29 mouse cellular contexts compared by ENCODE assay signal in genomic region chr4:132968105-132968938, GRCm38 (mm10). TPM values are rescaled to one million over a fixed set of nuclear protein-coding genes. Genes with fewer than 3 reads are reported as not detected.
A peak's percentile ranks its signal among the peaks of the same experiment; 100 is the strongest.
DNase-seq lines count a peak whose midpoint lies in the region; ATAC-seq and TF ChIP-seq lines count a peak whose summit lies in the region.
"Had no signal": no experiment of that assay in that cellular context is flagged by ENCODE, and none has a peak within 500 bp of the region (broad histone marks: within the 10 kb centered on the region; RNA-seq: fewer than 3 reads in every experiment).

No protein-coding gene starts in this region.

- TF ChIP-seq CTCF in E14TG2a.4 (conservative IDR thresholded peaks at IDR 0.05; ENCODE audit: low read length): no peak
- no peak for TF ChIP-seq CTCF in brain, embryonic 14.5 days (IDR thresholded peaks at IDR 0.05; ENCODE audit: borderline replicate concordance, extremely low read depth, insufficient read depth, insufficient read length)
- TF ChIP-seq CTCF in stomach, postnatal 0 days (IDR thresholded peaks at IDR 0.05; ENCODE audit: low read depth): no peak

- no peak for TF ChIP-seq EP300 in stomach, postnatal 0 days (optimal IDR thresholded peaks at IDR 0.05)

- TF ChIP-seq POLR2A in brain, embryonic 14.5 days (IDR thresholded peaks at IDR 0.05; ENCODE audit: borderline replicate concordance, extremely low read depth, insufficient read depth, insufficient read length, poor library complexity, severe bottlenecking): no peak

- peak overlapping the region; percentile 36; the same call in 1 of the 2 replicates for H3K27ac ChIP-seq in heart, embryonic 10.5 days
- H3K27ac ChIP-seq in stomach, postnatal 0 days (replicated peaks): no peak overlapping the region
- H3K27ac ChIP-seq in hindbrain, embryonic 12.5 days: no peak overlapping the region
- H3K27ac ChIP-seq: forebrain, embryonic 10.5 days; heart, adult 2 months; hindbrain, embryonic 15.5 days; kidney, embryonic 15.5 days; limb, embryonic 15.5 days; neural tube, embryonic 12.5 days had no signal

- no peaks in the 10 kb centered on the region for H3K9me3 ChIP-seq in heart, embryonic 10.5 days
- H3K9me3 ChIP-seq in E14TG2a.4 (ENCODE audit: low read length): no peaks in the 10 kb centered on the region
- H3K9me3 ChIP-seq in stomach, postnatal 0 days (ENCODE audit: control insufficient read depth, low read length): no peaks in the 10 kb centered on the region
- no peaks in the 10 kb centered on the region for H3K9me3 ChIP-seq in hindbrain, embryonic 12.5 days (replicated peaks)
- H3K9me3 ChIP-seq: forebrain, embryonic 10.5 days; hindbrain, embryonic 15.5 days; kidney, embryonic 15.5 days; limb, embryonic 15.5 days; neural tube, embryonic 12.5 days had no signal

- H3K4me2 ChIP-seq in stomach, postnatal 0 days (replicated peaks; ENCODE audit: low read depth): no peak overlapping the region
- H3K4me2 ChIP-seq in hindbrain, embryonic 12.5 days (replicated peaks): no peak overlapping the region
- H3K4me2 ChIP-seq: hindbrain, embryonic 15.5 days; kidney, embryonic 15.5 days; limb, embryonic 15.5 days; midbrain, embryonic 11.5 days; neural tube, embryonic 12.5 days had no signal

- intact Hi-C loops in heart, postnatal 25 days (cut with DNase I): no loop called here

- H3K27me3 ChIP-seq in heart, embryonic 10.5 days (ENCODE audit: insufficient read depth, poor library complexity, severe bottlenecking): peaks cover 19% of the 10 kb centered on the region
- no peaks in the 10 kb centered on the region; the same call in 1 of the 2 replicates for H3K27me3 ChIP-seq in E14TG2a.4 (ENCODE audit: insufficient read depth, low read length)
- no peaks in the 10 kb centered on the region for H3K27me3 ChIP-seq in stomach, postnatal 0 days (ENCODE audit: control insufficient read depth, insufficient read depth, low read length)
- H3K27me3 ChIP-seq in hindbrain, embryonic 12.5 days: peaks cover 16% of the 10 kb centered on the region
- H3K27me3 ChIP-seq: CH12.LX; limb, embryonic 15.5 days; Patski had no signal

- H3K4me1 ChIP-seq in heart, embryonic 10.5 days: peaks cover 31% of the 10 kb centered on the region
- peaks cover 88% of the 10 kb centered on the region for H3K4me1 ChIP-seq in E14TG2a.4 (replicated peaks; ENCODE audit: low read depth, low read length)
- no peaks in the 10 kb centered on the region for H3K4me1 ChIP-seq in stomach, postnatal 0 days (replicated peaks; ENCODE audit: control insufficient read depth, insufficient read depth)
- peaks cover 12% of the 10 kb centered on the region for H3K4me1 ChIP-seq in hindbrain, embryonic 12.5 days

- H3K4me3 ChIP-seq in heart, embryonic 10.5 days: no peak overlapping the region
- peak overlapping the region; percentile 7; the same call in 1 of the 2 replicates for H3K4me3 ChIP-seq in E14TG2a.4 (replicated peaks; ENCODE audit: low read length)
- H3K4me3 ChIP-seq in stomach, postnatal 0 days (ENCODE audit: low read depth, low read length): no peak overlapping the region
- no peak overlapping the region for H3K4me3 ChIP-seq in hindbrain, embryonic 12.5 days
- H3K4me3 ChIP-seq: forebrain, embryonic 10.5 days; heart, adult 2 months; hindbrain, embryonic 15.5 days; kidney, embryonic 15.5 days; limb, embryonic 15.5 days; neural tube, embryonic 12.5 days had no signal

- WGBS in heart, embryonic 10.5 days: 47% methylated on average over 6 of the region's 6 CpGs
- WGBS in stomach, postnatal 0 days: 37% methylated on average over 6 of the region's 6 CpGs
- 43% methylated on average over 6 of the region's 6 CpGs for WGBS in hindbrain, embryonic 12.5 days

- no peak for ATAC-seq in stomach, postnatal 0 days (ENCODE audit: low FRiP score, low TSS enrichment)
- no peak for ATAC-seq in hindbrain, embryonic 12.5 days (ENCODE audit: low FRiP score)
- ATAC-seq: activated CD4-positive, CD25-positive, alpha-beta regulatory T cell, adult 4 months; Patski had no signal

- DNase-seq in heart, embryonic 10.5 days (ENCODE audit: low spot score): no peak
- no peak for DNase-seq in heart, postnatal 25 days (ENCODE audit: low spot score)
- DNase-seq in ES-CJ7 (ENCODE audit: low read depth, low spot score): peak; percentile 97
- peak; percentile 49 for DNase-seq in brain, embryonic 14.5 days (ENCODE audit: low read depth)
- DNase-seq in stomach, postnatal 0 days (ENCODE audit: low spot score): no peak
- DNase-seq: adrenal gland, adult 8-10 months; B cell, adult 2 months; cerebellum, adult 18-20 months; gastrocnemius, postnatal 36 days; heart, adult 2 months; heart, postnatal 36 days; kidney, adult 11 months; kidney, postnatal 36 days; lung, adult 18-20 months; lung, postnatal 10 days; retina, postnatal 1 day; thymus, postnatal 25 days had no signal

- H3K9ac ChIP-seq in stomach, postnatal 0 days (ENCODE audit: low read length): no peak overlapping the region
- no peak overlapping the region for H3K9ac ChIP-seq in hindbrain, embryonic 12.5 days
- H3K9ac ChIP-seq: hindbrain, embryonic 15.5 days; kidney, embryonic 15.5 days; limb, embryonic 15.5 days; neural tube, embryonic 12.5 days had no signal

- H3K36me3 ChIP-seq in heart, embryonic 10.5 days: no peaks in the 10 kb centered on the region
- no peaks in the 10 kb centered on the region for H3K36me3 ChIP-seq in E14TG2a.4 (ENCODE audit: insufficient read depth, low read length)
- H3K36me3 ChIP-seq in stomach, postnatal 0 days (ENCODE audit: control insufficient read depth, insufficient read depth, low read length): no peaks in the 10 kb centered on the region
- H3K36me3 ChIP-seq in hindbrain, embryonic 12.5 days: no peaks in the 10 kb centered on the region
- H3K36me3 ChIP-seq: forebrain, embryonic 10.5 days; hindbrain, embryonic 15.5 days; kidney, embryonic 15.5 days; limb, embryonic 15.5 days; neural tube, embryonic 12.5 days had no signal

RNA-seq across cellular contexts. Expression of gene Fgr, which starts 5.6 kb away (rescaled TPM):
- 0.36 and 0.43 TPM in 2 replicates for polyA plus RNA-seq in heart, embryonic 10.5 days (2016; fragmentation: Nextera tagmentation; extraction: Ambion mirVana)
- total RNA-seq in heart, postnatal 25 days (2021): under 1 TPM; 0.26 to 0.39 TPM
- 0.09 and 0.15 TPM in 2 replicates for polyA plus RNA-seq in brain, embryonic 14.5 days (2012; rRNA removed)
- polyA plus RNA-seq in stomach, postnatal 0 days (2015; fragmentation: Nextera tagmentation; extraction: Ambion mirVana): 0.15 and 0.18 TPM in 2 replicates
- polyA plus RNA-seq in hindbrain, embryonic 12.5 days (2016; fragmentation: Nextera tagmentation; extraction: Ambion mirVana): 0.08 TPM in 1 of 2 replicates, not detected in the other
- total RNA-seq: left cerebral cortex, postnatal 14 days had no signal
- polyA plus RNA-seq: midbrain, embryonic 11.5 days; Patski had no signal

RNA-seq across cellular contexts. Expression of gene Ahdc1, which starts 42.7 kb away (rescaled TPM):
- polyA plus RNA-seq in heart, embryonic 10.5 days (2016; fragmentation: Nextera tagmentation; extraction: Ambion mirVana): 8.4 and 12.2 TPM in 2 replicates
- 10 to 100 TPM; 43.2 to 50.4 TPM for total RNA-seq in heart, postnatal 25 days (2021)
- 20.9 and 43.2 TPM in 2 replicates for polyA plus RNA-seq in brain, embryonic 14.5 days (2012; rRNA removed)
- 2.8 and 3.2 TPM in 2 replicates for polyA plus RNA-seq in stomach, postnatal 0 days (2015; fragmentation: Nextera tagmentation; extraction: Ambion mirVana)
- polyA plus RNA-seq in hindbrain, embryonic 12.5 days (2016; fragmentation: Nextera tagmentation; extraction: Ambion mirVana): 12.8 and 15.3 TPM in 2 replicates

RNA-seq across cellular contexts. Expression of gene Fam76a, which starts 46.0 kb away (rescaled TPM):
- polyA plus RNA-seq in heart, embryonic 10.5 days (2016; fragmentation: Nextera tagmentation; extraction: Ambion mirVana): 32.3 and 33.1 TPM in 2 replicates
- 10 to 100 TPM; 32.0 to 42.2 TPM for total RNA-seq in heart, postnatal 25 days (2021)
- 19.8 and 20.3 TPM in 2 replicates for polyA plus RNA-seq in brain, embryonic 14.5 days (2012; rRNA removed)
- polyA plus RNA-seq in stomach, postnatal 0 days (2015; fragmentation: Nextera tagmentation; extraction: Ambion mirVana): 33.3 and 34.3 TPM in 2 replicates
- 29.6 and 33.8 TPM in 2 replicates for polyA plus RNA-seq in hindbrain, embryonic 12.5 days (2016; fragmentation: Nextera tagmentation; extraction: Ambion mirVana)

Comparison
In these comparisons a context has a peak if more than half of its experiments do, and no peak if none do; other contexts are left out.
1. DNase-seq: peak in ES-CJ7 (single experiment) and brain, embryonic 14.5 days (single experiment); none in heart, embryonic 10.5 days (single experiment), heart, postnatal 25 days (single experiment) and stomach, postnatal 0 days (single experiment).